Mouse (Mus musculus) testis, adult 2 months (tissue): Measurements from ENCODE around the gene Timd2.
"Not testable (repeated sequence)": the region's sequence is repeated elsewhere in the genome, so short reads cannot be mapped to it uniquely, and the experiment has no call there.

Experiments used
- CTCF ChIP-seq: fragments of 200-500 bp; IDR thresholded peaks from 2 replicates; pipeline ENCODE4 v1.5.1; 2012; ENCODE audit warnings: low read depth, mild to moderate bottlenecking, inconsistent platforms, low read length, moderate library complexity; ENCODE audit not compliant: control insufficient read depth, insufficient read depth, insufficient replicate concordance
- POLR2A ChIP-seq: fragments of 200-500 bp; IDR thresholded peaks from 2 replicates; pipeline ENCODE4 v1.6.1; 2012; ENCODE audit warnings: low read depth, mild to moderate bottlenecking, inconsistent platforms, low read length, moderate library complexity; ENCODE audit not compliant: control insufficient read depth

- TF ChIP-seq POLR2A, CTCF: not testable (repeated sequence)
Measured at GRCm38 (mm10) chr11:46695849-46696248, 11.0 kb downstream of the Timd2 start.
